Mouse (Mus musculus) heart, adult 2 months (tissue): ENCODE measurements around the gene Mat1a.

Source experiments
- CTCF ChIP-seq: fragments of 200-600 bp; IDR thresholded peaks from 2 replicates; pipeline ENCODE4 v1.8.1; 2022; ENCODE audit warnings: antibody characterized with exemption, mild to moderate bottlenecking, moderate library complexity
- EP300 ChIP-seq: fragments of 200-500 bp; IDR thresholded peaks from 2 replicates; pipeline ENCODE4 v1.6.1; 2011; ENCODE audit warnings: low read depth, low read length, control low read depth; ENCODE audit not compliant: insufficient read depth
- POLR2A ChIP-seq: fragments of 200-500 bp; IDR thresholded peaks from 2 replicates; pipeline ENCODE4 v1.6.1; 2011; ENCODE audit warnings: mild to moderate bottlenecking, low read depth, low read length, control low read depth; ENCODE audit not compliant: insufficient read depth

GRCm38 (mm10) chr14:41072229-41072943 is 32.4 kb upstream of the Mat1a start, which contains the start of gene Dydc1:
- TF ChIP-seq POLR2A = no peak
- TF ChIP-seq EP300 = no peak
- TF ChIP-seq CTCF = no peak
